Mouse (Mus musculus): ENCODE data around the gene Anks1b. TPM values are rescaled to one million over a fixed set of nuclear protein-coding genes. Genes with fewer than 3 reads are reported as not detected.
A peak's percentile ranks its signal among the peaks of the same experiment; 100 is the strongest.

The Anks1b gene
- polyA plus RNA-seq, 1 experiment = 0.03 TPM

- H3K4me1 ChIP-seq (ENCODE audit: control insufficient read depth, insufficient read depth, insufficient read length, low read length) = no peaks in the 10 kb centered on the region
- no peak for TF ChIP-seq CTCF (IDR thresholded peaks at IDR 0.05; ENCODE audit: extremely low read depth, insufficient read length, insufficient replicate concordance, low read depth, low read length)
- TF ChIP-seq POLR2A (IDR thresholded peaks at IDR 0.05; ENCODE audit: low read depth, low read length) = no peak
- no peaks in the 10 kb centered on the region for H3K27me3 ChIP-seq (ENCODE audit: control insufficient read depth, insufficient read depth, low read length)
- no peaks in the 10 kb centered on the region for H3K36me3 ChIP-seq (ENCODE audit: control insufficient read depth, insufficient read depth, low read length)
- 88% methylated on average over 9 of the region's 9 CpGs for WGBS
- no peak overlapping the region for H3K4me3 ChIP-seq (ENCODE audit: low read depth, low read length)
- H3K27ac ChIP-seq (ENCODE audit: insufficient read depth, low read depth, low read length) = no peak overlapping the region
These were observed 845.4 kb downstream of the Anks1b start for GRCm38 (mm10) chr10:90718684-90719083.

- H3K27me3 ChIP-seq (ENCODE audit: control insufficient read depth, insufficient read depth, low read length) = no peaks in the 10 kb centered on the region
- H3K27ac ChIP-seq (ENCODE audit: insufficient read depth, low read depth, low read length) = no peak overlapping the region
- H3K4me3 ChIP-seq (ENCODE audit: low read depth, low read length) = no peak overlapping the region
- no peaks in the 10 kb centered on the region for H3K4me1 ChIP-seq (ENCODE audit: control insufficient read depth, insufficient read depth, insufficient read length, low read length)
- H3K36me3 ChIP-seq (ENCODE audit: control insufficient read depth, insufficient read depth, low read length) = no peaks in the 10 kb centered on the region
- TF ChIP-seq CTCF (IDR thresholded peaks at IDR 0.05; ENCODE audit: extremely low read depth, insufficient read length, insufficient replicate concordance, low read depth, low read length) = no peak
- TF ChIP-seq POLR2A (IDR thresholded peaks at IDR 0.05; ENCODE audit: low read depth, low read length) = no peak
- 34% methylated on average over 4 of the region's 4 CpGs for WGBS
These were observed 846.7 kb downstream of the Anks1b start for GRCm38 (mm10) chr10:90719996-90720395.

- Histone ChIP-seq H3K36me3 (ENCODE audit: control insufficient read depth, insufficient read depth, low read length) (no peaks in the 10 kb centered on the region), H3K27ac (ENCODE audit: insufficient read depth, low read depth, low read length) (no peak overlapping the region), H3K4me3 (ENCODE audit: low read depth, low read length) (no peak overlapping the region), H3K27me3 (ENCODE audit: control insufficient read depth, insufficient read depth, low read length) (no peaks in the 10 kb centered on the region), H3K4me1 (ENCODE audit: control insufficient read depth, insufficient read depth, insufficient read length, low read length) (no peaks in the 10 kb centered on the region)
- TF ChIP-seq POLR2A (IDR thresholded peaks at IDR 0.05; ENCODE audit: low read depth, low read length) (no peak), CTCF (IDR thresholded peaks at IDR 0.05; ENCODE audit: extremely low read depth, insufficient read length, insufficient replicate concordance, low read depth, low read length) (no peak)
- 64% methylated on average over 5 of the region's 5 CpGs for WGBS
These were observed 849.8 kb downstream of the Anks1b start for GRCm38 (mm10) chr10:90723071-90723494.

GRCm38 (mm10) chr10:90723941-90724341 is 850.6 kb downstream of the Anks1b start:
- TF ChIP-seq CTCF (IDR thresholded peaks at IDR 0.05; ENCODE audit: extremely low read depth, insufficient read length, insufficient replicate concordance, low read depth, low read length) (no peak), POLR2A (IDR thresholded peaks at IDR 0.05; ENCODE audit: low read depth, low read length) (no peak)
- H3K27me3 ChIP-seq (ENCODE audit: control insufficient read depth, insufficient read depth, low read length) = no peaks in the 10 kb centered on the region
- H3K27ac ChIP-seq (ENCODE audit: insufficient read depth, low read depth, low read length) = no peak overlapping the region
- H3K4me3 ChIP-seq (ENCODE audit: low read depth, low read length) = no peak overlapping the region
- no peaks in the 10 kb centered on the region for H3K4me1 ChIP-seq (ENCODE audit: control insufficient read depth, insufficient read depth, insufficient read length, low read length)
- H3K36me3 ChIP-seq (ENCODE audit: control insufficient read depth, insufficient read depth, low read length) = no peaks in the 10 kb centered on the region
- 72% methylated on average over 13 of the region's 13 CpGs for WGBS

GRCm38 (mm10) chr10:90724931-90725330 is 851.6 kb downstream of the Anks1b start:
- 69% methylated on average over 1 of the region's 1 CpGs for WGBS
- Histone ChIP-seq H3K36me3 (ENCODE audit: control insufficient read depth, insufficient read depth, low read length) (no peaks in the 10 kb centered on the region), H3K4me1 (ENCODE audit: control insufficient read depth, insufficient read depth, insufficient read length, low read length) (no peaks in the 10 kb centered on the region), H3K27ac (ENCODE audit: insufficient read depth, low read depth, low read length) (no peak overlapping the region), H3K27me3 (ENCODE audit: control insufficient read depth, insufficient read depth, low read length) (no peaks in the 10 kb centered on the region), H3K4me3 (ENCODE audit: low read depth, low read length) (no peak overlapping the region)
- TF ChIP-seq POLR2A (IDR thresholded peaks at IDR 0.05; ENCODE audit: low read depth, low read length) (no peak), CTCF (IDR thresholded peaks at IDR 0.05; ENCODE audit: extremely low read depth, insufficient read length, insufficient replicate concordance, low read depth, low read length) (no peak)

GRCm38 (mm10) chr10:90728401-90729358 is 855.4 kb downstream of the Anks1b start:
- Histone ChIP-seq H3K27ac (ENCODE audit: insufficient read depth, low read depth, low read length) (no peak overlapping the region), H3K27me3 (ENCODE audit: control insufficient read depth, insufficient read depth, low read length) (no peaks in the 10 kb centered on the region), H3K4me3 (ENCODE audit: low read depth, low read length) (peak overlapping the region; percentile 3; the same call in 1 of the 2 replicates), H3K4me1 (ENCODE audit: control insufficient read depth, insufficient read depth, insufficient read length, low read length) (no peaks in the 10 kb centered on the region), H3K36me3 (ENCODE audit: control insufficient read depth, insufficient read depth, low read length) (no peaks in the 10 kb centered on the region)
- WGBS = 23% methylated on average over 22 of the region's 22 CpGs
- no peak for TF ChIP-seq POLR2A (IDR thresholded peaks at IDR 0.05; ENCODE audit: low read depth, low read length)
- TF ChIP-seq CTCF (IDR thresholded peaks at IDR 0.05; ENCODE audit: extremely low read depth, insufficient read length, insufficient replicate concordance, low read depth, low read length) = peak; percentile 56; the same call in 1 of the 2 replicates

- Histone ChIP-seq H3K27ac (ENCODE audit: insufficient read depth, low read depth, low read length) (no peak overlapping the region), H3K4me1 (ENCODE audit: control insufficient read depth, insufficient read depth, insufficient read length, low read length) (no peaks in the 10 kb centered on the region), H3K27me3 (ENCODE audit: control insufficient read depth, insufficient read depth, low read length) (no peaks in the 10 kb centered on the region), H3K4me3 (ENCODE audit: low read depth, low read length) (no peak overlapping the region), H3K36me3 (ENCODE audit: control insufficient read depth, insufficient read depth, low read length) (no peaks in the 10 kb centered on the region)
- TF ChIP-seq CTCF (IDR thresholded peaks at IDR 0.05; ENCODE audit: extremely low read depth, insufficient read length, insufficient replicate concordance, low read depth, low read length) (no peak), POLR2A (IDR thresholded peaks at IDR 0.05; ENCODE audit: low read depth, low read length) (no peak)
- WGBS = 53% methylated on average over 10 of the region's 10 CpGs
These were observed 856.2 kb downstream of the Anks1b start for GRCm38 (mm10) chr10:90729527-90729926.

Data from small intestine, adult 2 months (tissue).